Mouse (Mus musculus) lung, postnatal 0 days (tissue): ENCODE measurements around the gene Aurkaip1.

Experiments
- CTCF ChIP-seq: IDR thresholded peaks from 2 replicates; pipeline ENCODE4 v1.5.1; 2016; ENCODE audit warnings: antibody characterized with exemption, mild to moderate bottlenecking
- EP300 ChIP-seq: IDR thresholded peaks from 2 replicates; pipeline ENCODE4 v1.6.1; 2016; ENCODE audit warnings: antibody characterized with exemption, mild to moderate bottlenecking, control low read depth

DNA sequence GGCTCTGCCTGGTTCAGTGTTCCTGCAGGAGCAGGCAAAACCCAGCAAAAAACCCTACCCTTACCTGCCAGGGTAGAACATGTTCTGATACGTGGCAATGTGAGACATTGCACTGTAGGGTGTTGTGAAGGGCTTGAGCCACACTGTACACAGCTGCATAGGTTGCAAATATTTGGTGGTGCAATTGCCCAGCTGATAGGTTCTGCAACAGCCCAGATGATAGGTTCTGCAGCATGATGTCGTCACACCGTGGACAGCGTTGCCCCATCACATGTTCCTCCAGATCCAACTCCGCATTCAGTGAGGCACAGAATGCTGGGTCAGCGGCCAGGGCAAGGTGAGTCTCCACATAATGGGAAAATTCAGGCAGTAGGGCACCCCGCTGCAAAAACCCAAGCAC is 30.7 kb downstream of the Aurkaip1 start:
- TF ChIP-seq CTCF (no peak), EP300 (no peak)
